Mouse (Mus musculus) small intestine, adult 2 months (tissue): ENCODE data around the gene Camkv.

Experiments
- CTCF ChIP-seq: fragments of 200-500 bp; IDR thresholded peaks from 2 replicates; pipeline ENCODE4 v1.5.1; 2012; ENCODE audit warnings: low read depth, mild to moderate bottlenecking, control low read depth, inconsistent platforms, low read length, moderate library complexity, mixed read lengths; ENCODE audit not compliant: insufficient replicate concordance, insufficient read length; ENCODE audit errors: extremely low read depth
- POLR2A ChIP-seq: fragments of 200-500 bp; IDR thresholded peaks from 2 replicates; pipeline ENCODE4 v1.6.1; 2012; ENCODE audit warnings: low read depth, mild to moderate bottlenecking, control low read depth, inconsistent platforms, low read length, moderate library complexity

DNA sequence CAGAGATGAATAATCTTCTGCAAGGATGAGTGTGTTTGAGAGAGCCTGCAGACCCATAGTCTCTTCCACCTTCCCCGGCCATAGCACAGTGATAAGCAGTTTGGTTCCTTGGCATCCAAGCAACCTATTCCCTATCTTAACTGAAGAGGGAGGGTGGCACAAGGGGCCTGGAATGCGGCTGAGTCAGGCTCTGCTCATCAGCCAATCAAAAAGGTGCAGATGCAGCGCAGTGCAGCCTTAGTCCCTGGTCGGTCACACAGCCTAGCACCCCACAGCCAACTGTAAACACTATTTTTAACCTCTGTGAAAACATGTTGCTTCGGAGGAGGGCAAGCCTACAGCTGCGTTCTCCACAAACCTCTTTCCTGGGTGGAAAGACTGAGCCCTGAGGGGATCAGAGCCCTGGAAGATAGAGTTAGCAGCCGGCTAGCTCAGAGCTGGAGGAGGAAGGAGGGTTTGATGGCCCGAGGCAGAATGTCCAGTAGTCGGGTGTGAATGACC, 8.5 kb upstream of the Camkv start:
- TF ChIP-seq CTCF (no peak), POLR2A (no peak)
